Mouse (Mus musculus): Measurements from ENCODE around the gene Hist2h4.
A peak's percentile ranks its signal among the peaks of the same experiment; 100 is the strongest.
"Not testable (repeated sequence)": the region's sequence is repeated elsewhere in the genome, so short reads cannot be mapped to it uniquely, and the experiment has no call there.

Hist2h4 gene

DNA sequence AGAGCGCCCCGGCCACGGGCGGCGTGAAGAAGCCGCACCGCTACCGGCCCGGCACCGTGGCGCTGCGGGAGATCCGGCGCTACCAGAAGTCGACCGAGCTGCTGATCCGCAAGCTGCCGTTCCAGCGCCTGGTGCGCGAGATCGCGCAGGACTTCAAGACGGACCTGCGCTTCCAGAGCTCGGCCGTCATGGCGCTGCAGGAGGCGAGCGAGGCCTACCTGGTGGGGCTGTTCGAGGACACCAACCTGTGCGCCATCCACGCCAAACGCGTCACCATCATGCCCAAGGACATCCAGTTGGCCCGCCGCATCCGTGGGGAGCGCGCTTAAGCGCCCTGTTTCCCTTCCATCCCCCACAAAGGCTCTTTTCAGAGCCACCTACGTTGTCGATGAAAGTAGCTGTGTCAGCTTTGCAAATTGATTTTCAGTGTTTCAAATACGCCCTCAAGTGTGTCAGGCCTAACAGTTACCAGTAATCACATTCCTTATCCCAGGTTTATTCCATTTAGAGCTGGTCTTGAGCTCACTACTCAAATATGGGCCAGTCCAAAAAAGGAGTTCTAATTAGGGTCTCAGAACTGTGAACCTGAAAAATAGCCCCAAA is 5.8 kb upstream of the Hist2h4 start:
- not testable (repeated sequence) for DNase-seq (ENCODE audit: low read depth)

DNA sequence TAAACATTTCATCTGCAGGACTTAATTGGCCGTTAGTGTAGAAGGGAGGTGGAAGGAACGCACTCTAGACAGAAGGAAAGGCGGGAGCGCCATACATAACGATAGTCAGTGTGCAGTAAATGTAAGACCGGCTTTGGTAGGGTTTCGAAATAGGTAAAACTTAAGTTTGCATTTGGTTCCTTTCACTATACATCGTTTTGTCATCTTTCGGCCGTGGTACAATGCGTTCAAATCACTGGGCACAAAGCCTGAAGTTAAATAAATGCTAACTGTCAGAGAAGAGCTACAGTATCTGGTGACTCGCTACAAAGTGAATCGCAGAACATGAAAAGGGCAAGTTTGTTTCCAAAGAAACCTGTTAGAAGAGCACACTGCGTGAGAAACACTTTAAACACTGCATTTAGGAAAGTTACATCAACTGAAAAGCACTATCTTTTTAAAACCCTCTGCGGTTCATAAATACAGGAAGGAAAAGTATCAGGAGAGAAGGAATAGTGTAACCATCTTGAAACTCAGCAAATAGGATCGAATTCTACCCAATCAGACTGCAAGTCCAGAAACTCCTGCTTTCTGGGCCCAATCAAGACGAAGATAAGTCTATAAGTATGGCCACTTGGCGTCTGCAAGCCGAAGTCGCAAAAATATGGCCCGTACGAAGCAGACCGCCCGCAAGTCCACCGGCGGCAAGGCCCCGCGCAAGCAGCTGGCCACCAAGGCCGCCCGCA is 5.1 kb upstream of the Hist2h4 start, which contains the start of gene Hist2h3b:
TSS of gene Hist2h3b (plus strand) at position 604 of the 725 bp plus-strand sequence.
- DNase-seq (ENCODE audit: low read depth) = peak; percentile 66

DNA sequence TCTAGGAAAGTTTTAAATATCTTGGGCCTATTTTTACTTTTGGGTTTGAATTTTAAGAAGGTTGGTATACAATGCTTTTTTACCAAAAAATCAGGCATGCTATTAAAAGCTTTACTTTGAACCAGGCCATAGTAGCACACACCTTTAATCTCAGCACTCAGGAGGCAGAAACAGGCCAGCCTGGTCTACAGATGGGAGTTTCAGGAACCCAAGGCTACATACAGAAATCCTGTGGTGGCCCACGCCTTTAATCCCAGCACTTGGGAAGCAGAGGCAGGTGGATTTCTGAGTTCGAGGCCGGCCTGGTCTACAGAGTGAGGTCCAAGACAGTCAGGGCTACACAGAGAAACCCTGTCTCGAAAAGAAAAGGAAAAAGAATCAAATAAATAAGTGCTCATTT is 4.4 kb upstream of the Hist2h4 start:
- no peak for DNase-seq (ENCODE audit: low read depth)

DNA sequence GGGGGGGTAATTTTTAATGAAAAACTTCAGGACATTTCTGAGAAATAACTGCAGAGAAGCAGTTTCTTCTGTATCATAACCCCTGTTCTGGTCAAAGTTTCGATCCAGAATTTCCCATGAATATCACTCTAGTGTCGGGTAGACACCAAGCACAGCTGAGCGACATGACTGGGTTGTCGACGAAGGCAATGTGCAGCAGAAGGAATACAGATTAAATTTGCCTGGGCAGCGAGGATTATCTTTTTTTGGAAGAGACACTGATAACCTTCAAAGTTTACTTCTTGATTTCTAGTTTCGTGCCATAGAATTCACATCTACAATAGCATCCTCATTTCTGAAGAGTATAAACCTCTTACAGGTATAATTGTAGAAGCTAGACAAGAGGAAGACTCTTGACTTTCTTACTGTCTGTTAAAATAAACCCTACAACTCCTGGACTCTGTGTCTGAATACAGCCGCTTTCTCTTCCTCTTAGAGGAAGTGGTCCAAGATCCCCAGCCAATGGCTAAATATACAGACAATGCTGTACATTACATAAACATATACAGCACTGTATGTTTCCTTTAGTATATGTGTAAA is 3.1 kb upstream of the Hist2h4 start:
- DNase-seq (ENCODE audit: low read depth) = no peak

DNA sequence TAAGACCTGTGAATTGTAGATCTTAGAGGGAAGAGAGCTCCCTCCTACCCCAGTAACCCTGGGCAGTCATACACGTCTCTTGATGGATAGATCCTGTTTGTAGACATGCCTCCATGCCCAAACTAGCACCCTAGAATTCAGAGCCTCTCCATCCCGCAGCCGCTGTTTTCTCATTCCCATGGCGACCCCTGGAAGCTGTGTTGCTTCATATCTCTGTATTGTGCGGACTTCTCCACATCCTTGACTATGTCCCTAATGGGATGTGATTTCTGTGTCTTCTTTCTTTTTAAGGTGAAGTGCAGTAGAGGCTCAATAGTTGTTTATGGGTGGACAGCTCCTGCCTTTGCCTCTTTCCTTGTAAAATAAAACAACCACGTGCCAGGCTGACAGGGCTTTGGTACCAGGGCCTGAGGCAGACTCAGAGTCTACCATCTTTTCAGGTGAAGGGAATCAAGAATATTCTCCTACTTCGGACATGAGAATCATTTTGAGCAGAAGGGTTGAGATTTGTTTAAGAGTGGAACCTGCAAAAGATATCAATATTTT is 1.4 kb upstream of the Hist2h4 start:
- no peak for DNase-seq (ENCODE audit: low read depth)

DNA sequence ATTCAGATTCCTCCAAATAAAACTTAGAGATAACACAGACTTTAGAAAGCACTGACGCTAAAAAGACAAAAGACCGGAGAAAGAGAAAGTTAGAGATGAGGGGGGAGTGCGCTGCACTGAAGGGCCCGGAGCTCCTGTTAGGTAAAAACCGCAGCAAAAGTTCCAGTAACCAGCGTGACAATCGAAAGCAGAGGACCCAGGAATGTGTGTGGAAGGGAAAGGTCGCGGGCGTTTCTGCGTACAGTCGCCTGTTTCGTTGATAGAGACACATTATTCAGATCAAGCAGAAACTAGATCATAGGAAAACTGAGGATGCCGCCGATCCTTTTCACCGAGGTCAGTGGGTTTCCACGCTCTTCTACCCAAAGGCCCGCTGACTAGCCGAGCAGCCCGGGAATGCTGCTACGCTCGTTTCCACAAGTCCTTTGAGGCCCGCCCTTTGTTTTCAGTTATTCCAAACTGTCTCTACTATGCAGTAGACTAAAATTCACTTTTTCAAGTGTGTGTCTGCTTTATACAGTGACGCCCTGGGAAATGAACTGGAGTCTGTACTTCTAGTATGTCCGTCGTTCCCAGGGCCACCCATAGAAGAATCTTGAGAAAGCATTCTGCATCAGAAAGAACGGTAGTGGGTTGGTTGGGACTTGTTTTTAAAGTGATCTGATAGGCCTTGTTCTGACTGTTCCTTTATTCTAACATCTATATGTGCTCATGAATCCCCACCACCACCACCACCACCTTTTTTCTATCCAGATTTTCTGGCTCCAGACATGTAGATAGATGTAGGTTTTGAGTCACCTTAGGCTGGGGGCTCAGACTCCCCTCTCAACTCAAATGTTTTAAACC is 670 bp upstream of the Hist2h4 start:
- DNase-seq (ENCODE audit: low read depth) = no peak

DNA sequence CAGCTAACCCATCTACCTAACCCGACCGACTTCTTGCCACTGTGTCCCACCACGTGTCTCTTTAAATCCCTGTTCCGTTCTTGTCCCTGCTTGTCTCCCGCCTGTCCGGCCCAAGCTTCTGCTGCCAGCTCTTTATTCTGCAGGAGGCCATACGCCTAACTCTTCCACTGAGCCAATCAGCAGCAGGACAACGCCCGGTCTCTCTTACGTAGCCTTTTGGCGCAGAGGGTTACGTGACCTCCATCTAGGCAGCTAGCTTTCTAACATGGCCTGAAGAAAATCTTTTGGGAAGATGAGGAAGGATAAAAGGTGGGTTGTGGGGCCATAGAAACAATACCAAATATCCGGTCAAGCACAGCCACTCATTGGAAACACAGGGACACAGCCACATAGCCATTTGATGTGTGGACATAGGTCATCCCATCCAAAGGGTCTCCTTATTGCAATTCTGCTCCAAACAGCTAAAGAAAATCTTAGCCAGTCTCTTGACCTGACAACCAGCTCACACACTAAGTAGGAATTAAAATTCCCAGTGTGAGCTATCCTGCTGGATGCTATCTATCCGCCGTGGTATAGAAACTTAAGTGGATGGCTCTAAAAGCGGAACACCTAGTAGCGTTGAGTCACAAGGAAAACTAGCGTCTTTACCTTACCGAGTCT is 765 bp downstream of the Hist2h4 start:
- no peak for DNase-seq (ENCODE audit: low read depth)

DNA sequence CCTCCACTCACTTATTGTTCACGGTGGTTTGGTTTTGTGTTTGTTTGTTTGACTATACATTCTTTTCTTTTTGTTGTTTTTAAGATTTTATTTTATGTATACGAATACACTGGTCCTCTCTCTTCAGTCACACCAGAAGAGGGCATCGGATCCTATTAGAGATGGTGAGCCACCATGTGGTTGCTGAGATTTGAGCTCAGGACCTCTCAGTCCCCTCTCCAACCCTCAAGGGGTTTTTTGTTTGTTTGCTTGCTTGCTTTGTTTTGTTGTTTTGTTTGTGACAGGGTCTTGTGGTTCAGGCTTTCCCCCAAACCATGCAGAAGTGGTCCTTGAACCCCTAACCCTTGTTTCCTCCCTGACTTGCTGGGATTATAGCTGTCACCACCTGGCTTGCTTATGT is 1.5 kb downstream of the Hist2h4 start:
- DNase-seq (ENCODE audit: low read depth) = no peak

DNA sequence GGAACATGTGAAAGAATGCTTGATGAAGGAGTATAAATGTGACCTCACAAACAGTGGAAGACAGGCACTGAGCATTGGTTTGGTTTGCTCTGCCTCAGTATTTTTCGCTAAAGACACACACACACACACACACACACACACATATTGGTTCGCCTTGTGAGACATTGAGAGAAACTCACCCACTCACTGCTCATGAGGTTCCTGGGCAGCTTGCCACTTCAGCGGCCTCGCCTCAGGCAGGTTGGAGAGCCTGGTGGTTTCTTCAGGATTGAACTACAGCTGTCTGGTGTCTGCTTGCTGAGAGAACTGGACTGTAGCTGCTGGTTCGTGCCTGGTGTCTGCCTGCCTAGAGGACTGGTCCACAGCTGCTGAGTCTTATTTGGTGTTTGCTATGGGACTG is 2.9 kb downstream of the Hist2h4 start:
- DNase-seq (ENCODE audit: low read depth) = no peak

DNA sequence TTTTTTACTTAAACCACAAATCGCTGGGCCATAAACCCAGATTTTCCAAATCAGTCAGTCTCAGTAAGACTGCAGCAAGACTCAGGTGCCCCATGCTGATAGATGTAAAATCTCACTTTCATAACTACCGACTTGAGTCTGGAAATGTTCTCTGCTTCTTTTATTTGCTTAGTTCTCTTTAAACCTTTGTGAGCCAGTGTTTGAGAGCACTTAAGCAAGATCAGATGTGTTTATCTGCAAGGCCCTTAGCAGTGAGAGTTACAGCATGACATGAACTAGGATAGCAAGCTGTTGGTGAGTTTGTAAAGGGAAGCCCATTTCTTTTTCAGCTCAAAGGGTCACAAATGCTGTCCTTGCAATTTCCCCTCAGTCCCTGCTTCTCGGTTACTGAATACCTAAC is 5.9 kb downstream of the Hist2h4 start:
- DNase-seq (ENCODE audit: low read depth) = no peak

DNA sequence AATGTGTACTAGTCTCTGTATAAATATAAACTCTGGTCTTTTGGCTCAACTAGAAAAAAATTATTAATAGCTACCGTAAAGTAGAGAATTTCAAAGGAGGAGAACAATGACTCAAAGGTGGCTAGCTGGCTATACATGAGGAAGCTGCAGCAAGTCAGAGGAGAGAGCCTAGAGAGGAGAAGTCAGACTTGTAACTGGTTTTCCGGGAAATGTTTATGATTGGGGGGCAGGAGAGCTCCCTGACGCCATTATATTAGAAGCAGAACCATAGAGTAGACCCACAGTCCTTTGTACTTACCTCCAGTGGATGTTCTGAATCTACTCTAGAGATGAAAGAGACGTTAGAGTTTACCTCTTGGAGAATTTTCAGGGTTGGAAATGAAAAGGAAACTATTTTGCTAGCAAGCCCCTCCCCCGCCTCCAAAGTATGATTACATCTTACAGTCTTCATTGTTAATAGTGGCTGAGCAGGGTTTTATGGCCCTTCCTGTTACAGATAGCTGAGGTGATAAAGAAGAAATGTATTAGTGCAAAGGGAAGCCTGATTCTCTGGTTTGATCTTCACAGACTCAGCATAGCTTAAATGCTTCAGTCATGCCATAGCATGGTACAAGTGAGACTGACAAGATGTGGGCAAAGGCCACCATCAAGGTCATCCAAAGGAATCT is 7.1 kb downstream of the Hist2h4 start:
- DNase-seq (ENCODE audit: low read depth) = no peak

DNA sequence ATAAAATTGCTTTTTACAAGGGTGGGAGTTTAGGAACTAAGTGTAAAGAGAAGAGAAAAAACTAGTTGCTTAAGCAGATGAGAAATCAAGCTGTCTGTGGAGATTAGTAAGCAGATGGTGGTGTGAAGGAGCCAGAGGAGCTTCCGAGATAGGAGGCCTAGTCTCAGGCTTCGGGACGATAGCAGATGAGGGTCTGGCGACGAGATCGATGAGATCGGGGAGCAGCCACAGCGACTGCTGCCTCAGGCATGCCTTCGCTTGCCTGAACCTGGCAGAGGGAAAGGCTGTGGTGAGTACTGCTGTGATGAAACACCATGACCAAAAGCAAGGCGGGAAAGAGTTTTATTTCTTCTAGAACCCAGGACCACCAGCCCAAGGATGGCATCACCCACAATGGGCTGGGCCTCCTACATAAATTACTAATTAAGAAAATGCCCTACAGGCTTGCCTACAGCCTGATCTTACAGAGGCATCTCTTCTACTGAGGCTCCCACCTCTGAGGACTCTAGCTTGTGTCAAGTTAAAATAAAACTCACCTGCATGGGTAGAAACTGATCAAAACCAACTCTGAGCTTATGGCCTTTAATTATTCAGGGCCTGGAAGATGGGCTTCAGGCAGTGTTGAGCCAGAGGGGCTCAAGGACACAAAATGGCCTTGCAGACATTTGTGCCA is 8.3 kb downstream of the Hist2h4 start:
- DNase-seq (ENCODE audit: low read depth) = no peak

DNA sequence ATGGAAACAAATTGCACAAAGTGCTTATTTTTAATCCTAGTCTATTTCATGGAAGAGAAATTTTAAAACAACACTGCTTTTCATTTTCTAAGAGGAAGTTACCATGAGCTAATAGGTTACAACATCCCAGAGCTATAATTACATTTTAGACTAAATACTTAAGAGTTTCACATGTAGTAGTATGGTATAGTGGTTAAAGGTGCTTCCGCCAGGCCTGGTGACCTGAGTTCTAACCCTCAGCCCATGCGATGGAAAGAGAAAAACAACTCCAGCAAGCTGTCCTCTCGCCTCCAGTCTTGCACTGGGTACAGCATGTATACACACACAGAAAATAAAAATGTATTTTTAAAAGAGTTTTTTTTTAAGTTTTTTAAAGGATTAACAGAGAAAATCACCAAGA is 11.3 kb downstream of the Hist2h4 start:
- DNase-seq (ENCODE audit: low read depth) = no peak

DNA sequence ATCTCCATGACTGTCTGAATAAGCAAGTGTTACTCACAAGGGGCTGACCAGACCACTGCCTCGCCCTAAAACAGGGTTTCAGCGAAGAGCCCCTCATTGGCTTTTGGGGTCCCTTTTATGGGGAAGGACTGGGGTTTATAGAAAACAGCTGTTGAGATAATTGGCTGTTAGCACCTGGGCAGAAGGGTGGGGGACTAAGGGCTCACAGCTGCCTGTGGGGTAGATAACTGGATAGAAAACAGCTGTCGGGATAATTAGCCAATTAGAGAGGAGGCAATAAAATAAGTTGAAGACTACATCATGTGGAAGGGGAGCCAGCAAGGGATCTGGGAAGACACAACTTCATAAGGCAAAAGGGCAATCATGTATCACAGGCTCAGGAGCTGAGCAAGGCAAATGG is 12.2 kb downstream of the Hist2h4 start:
- DNase-seq (ENCODE audit: low read depth) = no peak

DNA sequence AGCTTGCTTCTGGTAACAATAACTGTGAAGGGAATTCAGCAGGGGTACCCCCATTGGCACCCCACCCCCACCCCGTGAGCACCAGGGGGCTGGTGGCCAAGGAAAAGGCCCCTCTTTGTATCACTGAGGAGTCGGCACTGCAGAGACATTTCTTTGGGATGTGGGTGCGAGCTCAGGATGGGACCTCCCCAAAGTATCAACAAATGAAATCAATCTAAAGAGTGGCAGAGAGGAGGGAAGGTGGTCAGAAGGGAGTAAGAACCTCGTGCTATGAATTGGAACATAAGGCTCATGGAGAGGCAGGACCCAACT is 14.1 kb downstream of the Hist2h4 start:
- no peak for DNase-seq (ENCODE audit: low read depth)

DNA sequence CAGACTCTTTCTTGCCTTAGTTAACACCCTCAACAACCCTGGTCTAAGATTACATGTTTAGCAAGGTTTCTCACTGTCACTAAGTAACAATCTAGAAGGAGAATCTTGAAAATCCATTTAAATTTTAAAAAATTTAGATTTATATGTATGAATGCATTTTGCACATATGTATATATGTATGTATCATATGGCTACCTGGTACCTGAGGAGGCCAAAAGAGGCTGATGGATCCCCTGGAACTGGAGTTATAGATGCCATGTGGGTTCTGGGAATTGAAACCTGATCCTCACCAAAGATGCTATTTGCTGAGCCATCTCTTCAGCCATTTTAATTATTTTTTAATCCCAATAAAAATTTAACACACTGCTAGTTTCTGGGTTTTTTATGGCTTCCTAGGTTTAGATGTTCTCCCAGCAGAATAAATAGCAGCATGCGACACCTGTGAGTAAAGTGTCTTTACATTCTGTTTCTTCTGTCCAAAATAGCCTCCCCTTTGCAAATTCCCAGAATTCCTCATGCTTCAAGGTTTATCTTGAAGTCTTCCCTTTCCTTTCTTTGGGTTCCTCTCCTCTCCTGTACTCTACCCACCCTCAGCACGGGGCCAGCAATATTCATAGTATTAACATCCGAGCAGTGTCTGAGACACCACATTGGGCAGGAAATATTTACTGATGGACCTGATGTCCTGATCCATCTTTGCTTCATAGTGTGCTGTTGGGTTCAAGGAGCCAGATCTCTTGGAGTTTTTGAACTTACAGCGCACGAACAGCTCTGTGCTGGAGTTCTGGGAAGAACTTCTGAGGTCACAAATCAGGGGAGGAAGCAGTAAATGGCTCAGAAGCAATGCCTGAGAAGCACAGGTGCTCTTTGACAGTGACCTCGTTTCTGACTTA is 14.7 kb downstream of the Hist2h4 start:
- DNase-seq (ENCODE audit: low read depth) = no peak

DNA sequence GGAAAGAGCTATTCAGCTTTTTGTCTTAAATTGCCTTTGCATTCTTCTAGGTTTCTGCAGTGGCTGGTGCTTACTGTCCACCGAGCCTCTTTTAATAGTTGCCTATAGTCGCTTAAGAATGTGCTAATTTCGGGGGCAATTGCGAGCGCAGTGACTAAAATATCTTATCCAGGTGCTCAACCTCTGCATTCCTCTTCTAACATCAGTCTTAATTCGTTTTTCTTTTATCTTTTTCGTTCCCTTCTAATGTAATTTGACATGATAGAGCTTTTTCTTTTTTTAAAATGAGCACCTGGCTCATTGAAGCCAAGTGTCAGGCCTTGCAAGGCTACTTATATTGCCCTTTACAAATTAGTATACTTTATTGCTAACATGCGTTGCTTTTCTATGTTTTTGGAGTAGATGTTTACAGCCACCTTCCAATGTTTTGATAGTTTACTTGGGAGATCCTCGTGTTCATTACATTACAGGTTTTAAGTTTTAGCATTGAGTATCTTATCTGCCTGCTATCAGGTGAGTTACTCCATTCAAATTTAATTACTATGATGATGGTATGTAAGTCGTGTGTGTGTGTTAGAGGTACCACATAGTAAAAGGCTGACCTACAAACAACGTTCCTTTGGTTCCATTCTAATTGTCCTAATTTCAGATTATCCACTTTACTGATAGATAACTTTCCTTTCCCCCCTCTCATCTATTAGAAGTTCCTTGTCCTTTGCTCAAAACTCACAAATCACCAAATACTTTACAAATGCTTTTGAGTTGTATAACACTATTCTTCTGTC is 15.6 kb downstream of the Hist2h4 start:
- DNase-seq (ENCODE audit: low read depth) = no peak

DNA sequence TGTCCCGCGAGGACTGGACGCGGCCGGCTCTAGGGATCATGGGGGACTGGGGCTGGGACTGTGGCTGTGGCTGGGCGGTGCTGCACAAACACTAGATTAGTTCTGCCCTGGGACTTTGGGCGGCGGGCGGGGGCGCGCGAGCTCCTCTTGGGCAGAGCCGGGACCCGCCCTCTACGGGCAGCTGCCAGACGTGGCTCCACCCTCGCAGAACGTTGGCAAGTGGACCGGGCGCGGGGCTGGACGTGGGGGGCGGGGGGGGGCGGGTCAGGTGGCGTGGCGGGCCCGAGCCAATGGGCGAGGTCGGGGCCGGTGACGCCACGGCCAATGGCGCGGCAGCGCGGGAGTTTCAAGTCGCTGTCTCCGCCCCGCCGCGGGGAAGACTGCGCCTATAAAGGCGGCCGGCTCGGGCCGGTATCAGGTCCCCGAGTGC is 16.7 kb downstream of the Hist2h4 start, which contains the start of gene Hist2h3c1:
TSS of gene Hist2h3c1 (plus strand) at position 259 of the 430 bp plus-strand sequence.
- not testable (repeated sequence) for DNase-seq (ENCODE audit: low read depth)

DNA sequence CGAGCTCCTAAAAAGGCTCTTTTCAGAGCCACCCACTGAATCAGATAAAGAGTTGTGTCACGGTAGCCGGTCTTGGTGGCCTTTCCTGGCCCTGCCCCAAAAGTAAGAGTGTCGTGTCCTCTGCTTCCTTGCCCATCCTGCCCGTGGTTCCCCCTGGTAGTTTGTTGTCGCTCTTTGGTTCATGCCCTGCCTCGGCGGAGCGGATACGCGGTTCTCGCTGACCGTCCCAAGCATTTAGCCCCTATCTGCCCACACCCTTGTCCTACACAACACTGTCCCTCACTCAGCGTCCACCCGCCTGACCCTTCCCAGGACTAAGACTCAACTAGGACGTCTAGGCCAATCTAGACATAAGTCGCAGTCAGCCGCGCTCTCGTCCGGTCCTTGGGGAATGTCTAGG is 17.1 kb downstream of the Hist2h4 start:
- DNase-seq (ENCODE audit: low read depth) = not testable (repeated sequence)

Measured in c-Kit-positive CD71-negative TER-119-negative erythroid progenitor cells, embryonic 14.5 days (primary cell).